Mouse (Mus musculus) gastrocnemius, postnatal 25 days (tissue): ENCODE measurements around the gene Col4a2. TPM values are rescaled to one million over a fixed set of nuclear protein-coding genes. Genes with fewer than 3 reads are reported as not detected.
"Not testable (repeated sequence)": the region's sequence is repeated elsewhere in the genome, so short reads cannot be mapped to it uniquely, and the experiment has no call there.

Source experiments
- DNase-seq: peaks from one replicate; pipeline ENCODE4 v3.0.0; 2022
- total RNA-seq, 2 experiments: library from RNA; stranded (reverse); gene quantifications; 1 replicate in 1 of 2; 2 replicates in 1 of 2; pipeline ENCODE4 v1.2.3; 2021

The Col4a2 gene
- total RNA-seq, 2 experiments from 2014 or later: 101 to 136 TPM

GRCm38 (mm10) chr8:11461847-11462246 lies 149.2 kb downstream of the Col4a2 start:
- DNase-seq: no peak

GRCm38 (mm10) chr8:11462641-11463040 lies 150.0 kb downstream of the Col4a2 start:
- DNase-seq: no peak

GRCm38 (mm10) chr8:11463541-11463888 lies 150.9 kb downstream of the Col4a2 start:
- DNase-seq: no peak

DNA sequence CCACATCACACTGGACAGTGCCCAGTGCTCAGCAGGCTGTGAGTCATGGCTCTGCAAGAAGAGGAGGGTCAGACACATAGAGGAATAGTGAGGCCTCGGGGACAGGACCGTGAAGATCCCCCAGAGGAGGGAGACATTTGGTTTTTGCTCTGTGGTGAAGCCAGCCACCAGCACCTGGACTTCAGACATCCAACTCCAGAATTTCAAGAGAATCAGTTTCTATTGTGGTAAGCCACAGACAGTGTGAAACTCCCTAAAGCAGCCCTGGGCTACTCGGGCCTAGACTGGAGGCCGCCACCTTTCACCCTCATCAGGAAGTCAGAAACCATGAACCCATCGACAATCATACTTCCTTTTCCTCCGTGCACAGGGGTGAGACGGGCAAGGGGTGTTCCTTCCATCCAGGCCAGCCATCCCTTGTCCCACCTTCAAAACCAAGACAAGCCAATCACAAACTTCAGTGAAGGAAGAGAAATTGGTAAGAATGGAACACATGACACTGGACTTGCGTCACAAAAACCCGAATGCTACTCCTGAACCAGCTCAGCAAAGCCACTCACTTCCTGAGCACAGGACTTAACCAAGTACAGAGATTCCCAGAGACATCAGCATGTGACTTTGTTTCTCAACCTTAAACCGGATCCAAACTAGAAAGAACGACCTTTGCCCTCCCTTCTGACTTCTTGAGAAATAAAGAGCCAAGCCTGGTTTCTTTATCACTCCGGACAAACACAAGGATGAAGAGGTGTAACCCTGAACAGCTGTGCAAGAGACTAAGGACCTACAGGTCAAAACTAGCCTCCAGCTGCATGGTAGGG lies 151.5 kb downstream of the Col4a2 start:
- no peak for DNase-seq

GRCm38 (mm10) chr8:11464707-11464964 lies 152.0 kb downstream of the Col4a2 start:
- DNase-seq: no peak

- no peak for DNase-seq
Observed at GRCm38 (mm10) chr8:11465619-11466018, 153.0 kb downstream of the Col4a2 start.

DNA sequence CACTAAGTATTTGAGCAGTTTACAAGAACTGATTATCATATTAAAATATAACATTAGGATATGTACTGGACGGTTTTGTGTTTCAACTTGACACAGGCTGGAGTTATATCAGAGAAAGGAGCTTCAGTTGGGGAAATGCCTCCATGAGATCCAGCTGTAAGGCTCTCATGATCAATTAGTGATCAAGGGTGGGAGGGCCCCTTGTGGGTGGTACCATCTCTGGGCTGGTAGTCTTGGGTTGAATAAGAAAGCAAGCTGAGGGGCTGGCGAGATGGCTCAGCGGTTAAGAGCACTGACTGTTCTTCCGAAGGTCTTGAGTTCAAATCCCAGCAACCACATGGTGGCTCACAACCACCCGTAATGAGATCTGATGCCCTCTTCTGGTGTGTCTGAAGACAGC lies 153.9 kb downstream of the Col4a2 start:
- not testable (repeated sequence) for DNase-seq

DNA sequence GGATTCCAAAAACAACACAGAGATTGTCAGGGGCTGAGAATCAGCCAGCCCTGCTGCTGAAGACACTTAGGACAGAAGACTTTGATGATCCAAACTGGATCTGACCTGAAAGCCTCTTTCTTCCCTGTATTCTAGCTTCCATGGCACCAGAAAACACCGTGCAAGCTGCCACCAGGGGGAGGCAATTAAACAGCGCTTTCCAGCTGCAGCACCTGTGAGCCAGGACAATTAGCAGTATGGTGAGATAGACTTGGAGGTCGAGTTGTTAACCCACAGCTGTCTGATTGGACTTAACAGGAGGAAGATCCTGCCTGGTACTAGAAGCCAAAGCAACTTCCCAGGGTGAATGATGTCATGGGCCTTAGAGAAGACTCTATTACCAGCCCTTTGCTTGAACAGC lies 156.5 kb downstream of the Col4a2 start:
- DNase-seq: no peak

DNA sequence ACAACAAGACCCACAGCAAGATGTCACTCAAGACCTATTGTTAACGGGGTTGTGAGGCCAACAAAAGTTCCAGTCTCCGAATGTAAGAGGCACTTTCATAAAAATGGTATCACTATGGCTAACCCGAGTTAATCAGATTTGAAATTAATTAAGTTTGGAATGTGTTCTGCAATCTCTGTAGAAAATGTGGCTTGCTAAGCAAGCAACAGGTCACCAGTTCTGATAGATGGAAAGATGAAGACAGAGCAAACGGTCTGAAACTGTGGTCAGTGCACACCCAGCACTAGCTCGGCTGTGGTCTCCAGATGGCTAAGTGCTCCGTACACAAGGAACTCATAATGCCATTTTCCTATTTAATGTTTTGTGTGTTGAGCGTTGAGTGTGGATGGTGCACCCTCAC lies 158.1 kb downstream of the Col4a2 start:
- no peak for DNase-seq

- DNase-seq: no peak
Observed at GRCm38 (mm10) chr8:11471309-11471708, 158.7 kb downstream of the Col4a2 start.

- no peak for DNase-seq
Observed at GRCm38 (mm10) chr8:11473072-11473471, 160.5 kb downstream of the Col4a2 start.

DNA sequence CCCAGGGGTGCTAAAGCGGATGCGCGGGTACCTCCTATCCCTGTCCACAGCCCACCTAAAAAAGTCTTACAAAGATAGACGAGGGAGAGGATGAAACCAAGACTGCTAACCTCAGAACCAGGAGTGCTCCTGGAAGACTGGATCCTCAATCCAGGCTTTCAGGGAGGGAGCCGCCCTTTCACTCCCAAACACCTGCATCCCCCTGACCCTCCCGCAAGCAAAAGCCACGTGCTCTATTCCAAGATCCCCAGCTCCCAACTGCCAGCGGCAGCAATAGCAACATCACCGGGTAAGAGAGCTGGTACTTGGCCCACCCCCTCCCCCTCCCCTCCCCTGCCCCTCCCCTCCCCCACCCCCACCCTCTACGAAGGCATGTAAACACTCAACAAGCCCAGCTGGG lies 162.8 kb downstream of the Col4a2 start:
- no peak for DNase-seq

- DNase-seq: no peak
Observed at GRCm38 (mm10) chr8:11475876-11476275, 163.3 kb downstream of the Col4a2 start.

DNA sequence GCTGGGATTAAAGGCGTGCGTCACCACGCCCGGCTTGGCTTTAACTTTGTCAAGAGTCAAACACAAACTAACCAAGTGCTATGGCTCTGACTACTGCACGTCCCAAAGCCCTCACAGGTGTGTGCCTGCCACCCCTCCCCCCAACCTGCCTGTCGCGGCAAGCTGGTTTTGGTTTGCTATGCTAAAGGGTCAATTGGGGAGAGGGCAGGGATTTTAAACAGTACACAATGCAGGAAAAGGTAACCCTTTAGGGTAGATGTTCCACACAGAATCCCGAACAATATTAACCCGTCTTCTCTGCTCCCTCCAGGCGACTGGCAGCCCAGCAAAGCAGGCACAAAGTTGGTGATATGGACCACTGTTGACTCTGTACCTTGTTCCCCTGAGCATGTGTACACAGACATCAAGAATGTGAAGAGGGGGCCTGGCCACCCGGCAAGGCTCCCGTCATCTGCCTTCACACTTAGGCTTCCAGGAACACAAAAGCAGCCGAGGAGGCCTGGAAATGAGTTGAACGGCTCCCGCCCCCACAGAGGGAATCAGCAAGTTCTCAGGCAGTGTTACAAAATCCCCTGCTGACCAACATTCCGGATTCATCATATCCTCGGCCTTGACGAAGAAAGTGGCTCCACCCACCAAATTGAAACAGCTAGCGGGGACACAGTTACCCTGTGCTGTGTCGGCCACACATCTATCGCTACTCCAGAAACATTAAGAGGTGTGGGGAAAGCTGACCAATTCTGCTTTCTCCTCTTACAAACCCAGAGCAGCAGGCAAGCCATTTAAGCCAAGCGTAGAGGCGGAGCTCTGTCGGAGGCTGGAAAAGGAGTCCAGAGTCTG lies 164.0 kb downstream of the Col4a2 start:
- peak; percentile 32 for DNase-seq

DNA sequence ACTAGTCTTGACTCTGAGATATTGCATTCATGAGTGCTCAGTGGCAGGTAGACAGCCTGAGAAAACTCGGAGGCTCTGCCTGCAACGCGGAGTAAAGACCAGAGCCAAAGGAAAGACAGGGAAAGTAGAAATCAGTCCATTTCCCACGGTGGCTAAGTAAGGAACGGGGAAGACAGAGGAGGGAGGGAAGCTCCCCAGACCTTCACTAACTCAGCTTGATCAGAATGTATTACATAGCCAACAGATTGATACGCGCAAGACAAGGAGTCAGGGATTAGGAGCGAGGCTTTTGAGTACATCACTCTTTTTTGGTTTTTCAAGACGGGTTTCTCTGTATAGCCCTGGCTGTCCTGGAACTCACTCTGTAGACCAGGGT lies 164.6 kb downstream of the Col4a2 start:
- no peak for DNase-seq

- peak; percentile 46 for DNase-seq
Observed at GRCm38 (mm10) chr8:11477811-11478761, 165.5 kb downstream of the Col4a2 start, which contains the start of gene Rab20. Gene Rab20, minus strand, starts transcription at chr8:11478710.

DNA sequence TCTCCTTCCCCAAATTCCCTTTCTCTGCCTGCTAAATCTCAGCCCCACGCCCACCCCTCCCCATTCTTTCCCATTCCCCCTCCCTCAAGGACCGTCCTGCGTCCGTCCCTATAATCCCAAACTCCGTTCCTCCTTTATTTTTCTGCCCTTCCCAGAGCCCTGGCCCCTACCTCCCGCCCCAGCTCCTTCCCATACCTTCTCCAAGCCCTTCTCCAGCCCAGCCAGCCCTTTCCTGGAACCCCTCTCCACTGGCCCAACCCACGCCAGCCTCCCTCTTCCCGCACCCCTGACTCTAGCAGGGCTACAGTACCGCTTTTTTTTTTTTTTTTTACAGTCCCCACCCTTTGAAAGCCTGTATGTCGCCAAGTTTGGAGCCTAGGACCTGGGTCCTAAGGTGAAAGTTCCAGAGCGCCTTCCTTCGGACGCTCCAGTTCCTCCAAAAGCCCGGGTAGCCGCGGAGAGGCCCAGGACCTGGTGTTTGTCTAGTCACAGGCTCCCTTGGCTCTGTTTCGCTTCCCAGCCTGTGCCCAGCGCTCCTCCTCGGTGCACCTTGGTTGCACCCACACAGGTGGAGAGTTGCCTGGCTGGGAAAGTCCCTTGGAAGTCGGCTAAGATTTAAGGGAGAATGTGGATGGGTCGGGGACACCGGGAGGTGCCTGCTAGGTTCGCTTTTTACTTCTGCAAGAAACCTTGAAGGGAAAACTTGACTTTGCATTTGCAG lies 166.4 kb downstream of the Col4a2 start:
- no peak for DNase-seq

GRCm38 (mm10) chr8:11479591-11479990 lies 167.0 kb downstream of the Col4a2 start:
- no peak for DNase-seq

GRCm38 (mm10) chr8:11481876-11482275 lies 169.3 kb downstream of the Col4a2 start:
- DNase-seq: no peak

DNA sequence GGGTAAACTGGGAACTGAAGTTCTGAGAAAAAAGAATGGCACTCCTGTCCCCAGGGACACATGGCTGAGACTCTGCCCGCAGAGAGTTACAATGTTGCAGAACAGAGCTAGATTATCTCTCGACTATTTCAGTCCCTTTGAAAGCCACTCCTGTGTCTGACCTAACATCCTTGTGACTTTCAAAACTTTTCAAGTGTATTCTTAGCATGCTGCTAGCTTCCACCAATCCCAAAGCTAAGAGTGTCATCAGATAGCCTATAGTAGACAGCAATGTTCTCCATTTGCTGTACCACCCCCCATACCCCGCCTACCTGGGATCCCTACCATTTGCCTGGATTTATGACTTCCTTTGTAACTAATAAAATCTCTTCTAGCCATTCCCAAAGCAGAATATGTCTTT lies 169.9 kb downstream of the Col4a2 start:
- no peak for DNase-seq

DNA sequence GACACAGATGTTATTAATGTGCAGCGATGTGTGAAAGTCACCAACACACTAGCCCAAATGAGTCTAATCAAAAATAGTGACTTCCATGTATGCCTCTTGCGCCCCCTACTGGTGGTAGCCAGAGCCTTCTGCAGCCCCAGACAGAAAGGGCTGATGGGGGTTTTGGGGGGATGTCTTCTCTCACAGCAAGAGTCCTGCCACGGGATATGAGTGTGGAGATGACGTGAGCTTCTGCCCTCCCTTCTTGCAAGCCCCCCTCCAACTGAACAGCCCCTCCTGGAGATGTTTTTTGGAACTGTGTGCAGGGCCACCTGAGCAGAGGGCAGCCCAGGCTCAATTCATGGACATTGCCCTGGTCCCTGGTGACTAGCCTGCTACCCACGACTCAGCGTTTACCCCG lies 173.5 kb downstream of the Col4a2 start:
- DNase-seq: no peak

DNA sequence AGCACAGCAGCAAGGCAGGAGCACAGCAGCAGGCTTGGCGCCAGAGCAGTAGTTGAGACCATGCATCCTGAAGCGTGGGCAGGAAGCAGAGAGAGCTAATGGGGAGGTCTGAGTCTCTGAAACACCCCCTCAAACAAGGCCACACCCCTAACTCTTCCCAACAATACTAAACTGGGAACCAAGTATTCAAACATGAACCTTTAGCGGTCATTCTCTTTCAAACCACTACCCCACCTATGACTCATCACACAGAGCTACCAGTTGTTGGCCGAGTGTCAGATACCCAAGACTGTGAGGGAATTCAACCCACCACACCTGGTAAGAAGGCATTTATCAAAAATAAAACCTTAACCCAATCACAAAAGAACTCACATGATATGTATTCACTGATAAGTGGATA lies 174.6 kb downstream of the Col4a2 start:
- no peak for DNase-seq
